Mouse (Mus musculus) skeletal muscle tissue, adult 2 months (tissue): ENCODE measurements around the gene Tmeff1.
"Not testable (repeated sequence)": the region's sequence is repeated elsewhere in the genome, so short reads cannot be mapped to it uniquely, and the experiment has no call there.

Experiments
- DNase-seq: peaks from one replicate; pipeline ENCODE4 v3.0.0-alpha.2; 2012; ENCODE audit warnings: low read depth, low spot score

Tmeff1 gene

DNA sequence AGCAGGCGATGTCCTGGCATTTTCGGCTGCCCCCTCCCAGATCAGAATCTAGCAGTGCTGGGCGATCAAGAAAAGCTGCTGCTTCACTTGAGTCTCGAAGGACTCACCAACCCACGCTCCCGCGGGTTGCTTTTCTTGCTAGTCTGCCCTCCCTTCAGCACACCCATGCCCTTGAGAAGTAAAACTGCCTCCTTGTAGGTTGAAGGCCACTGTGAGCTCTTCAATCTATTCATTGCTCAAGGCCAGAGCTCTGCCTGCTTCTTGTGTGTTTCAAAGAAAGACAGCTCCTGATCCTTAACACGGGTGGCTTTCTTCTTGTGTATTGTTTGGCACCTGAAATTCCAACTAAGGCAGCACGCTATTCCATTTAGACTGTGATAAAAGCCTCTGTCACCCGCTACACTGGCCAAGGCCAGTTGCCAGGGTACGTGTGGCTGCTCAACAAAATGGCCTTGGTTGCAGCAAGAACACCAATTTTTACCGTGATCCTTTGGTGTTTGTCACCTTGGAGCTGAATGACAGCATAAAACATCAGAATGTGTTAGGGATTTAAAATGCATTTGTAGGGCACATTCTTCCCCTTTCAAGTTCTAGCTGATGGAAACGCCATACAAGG is 91.7 kb downstream of the Tmeff1 start:
- DNase-seq: no peak

- no peak for DNase-seq
Measured at GRCm38 (mm10) chr4:48677276-48677675, 92.3 kb downstream of the Tmeff1 start.

- no peak for DNase-seq
Measured at GRCm38 (mm10) chr4:48677812-48678211, 92.8 kb downstream of the Tmeff1 start.

DNA sequence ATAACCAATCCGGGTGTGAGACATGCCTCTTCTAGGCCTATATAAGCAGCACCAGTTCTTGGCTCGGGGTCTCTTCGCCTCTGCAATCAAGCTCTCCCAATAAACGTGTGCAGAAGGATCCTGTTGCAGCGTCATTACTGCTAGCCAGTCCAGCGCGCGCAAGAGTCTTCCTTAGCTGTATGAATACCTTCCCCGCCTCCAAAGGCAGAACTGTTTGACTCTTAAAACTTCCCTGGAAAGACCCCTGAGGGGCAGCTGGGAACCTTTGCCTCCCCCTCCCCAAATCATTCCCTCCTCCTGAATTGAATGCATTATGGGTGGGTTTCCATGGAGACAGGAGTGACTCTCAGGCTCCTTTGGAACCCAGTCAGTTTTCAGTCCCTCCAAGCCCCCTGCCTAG is 93.8 kb downstream of the Tmeff1 start:
- no peak for DNase-seq

- not testable (repeated sequence) for DNase-seq
Measured at GRCm38 (mm10) chr4:48679728-48680127, 94.8 kb downstream of the Tmeff1 start.

- no peak for DNase-seq
Measured at GRCm38 (mm10) chr4:48680214-48680613, 95.2 kb downstream of the Tmeff1 start.

DNA sequence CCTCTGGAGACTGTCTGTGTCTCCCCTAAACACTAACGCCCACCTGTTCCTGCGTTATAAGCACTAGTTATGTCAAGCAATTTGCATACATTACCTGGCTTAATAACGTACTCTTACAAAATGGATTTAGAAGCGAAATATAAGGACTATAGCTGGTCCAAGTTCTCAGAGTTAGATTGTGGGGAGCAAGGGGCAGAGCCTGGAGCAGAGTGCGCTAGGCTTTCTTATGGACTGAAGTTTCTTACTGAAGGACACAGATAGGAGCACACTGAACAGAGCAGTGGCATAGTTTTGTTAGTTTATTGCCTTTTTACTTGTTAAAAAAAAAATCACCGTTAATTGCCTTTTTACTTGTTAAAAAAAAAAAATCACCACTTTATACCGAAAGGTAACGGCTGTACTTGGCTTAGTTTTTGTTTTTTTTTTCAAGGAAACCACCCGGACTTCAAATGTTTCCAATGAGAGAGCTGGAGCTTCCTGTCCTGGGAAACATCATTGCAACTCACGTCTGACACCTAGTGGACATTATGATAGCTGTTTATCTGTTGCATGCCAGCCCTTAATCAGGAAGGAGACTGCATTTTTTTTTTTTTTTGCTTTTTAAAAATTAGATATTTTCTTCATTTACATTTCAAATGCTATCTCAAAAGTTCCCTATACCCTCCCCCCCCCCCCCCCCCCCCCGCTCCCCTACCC is 95.8 kb downstream of the Tmeff1 start:
- DNase-seq: peak; percentile 55

GRCm38 (mm10) chr4:48683126-48683525 is 98.2 kb downstream of the Tmeff1 start:
- DNase-seq: no peak

GRCm38 (mm10) chr4:48683633-48684209 is 98.7 kb downstream of the Tmeff1 start:
- not testable (repeated sequence) for DNase-seq

DNA sequence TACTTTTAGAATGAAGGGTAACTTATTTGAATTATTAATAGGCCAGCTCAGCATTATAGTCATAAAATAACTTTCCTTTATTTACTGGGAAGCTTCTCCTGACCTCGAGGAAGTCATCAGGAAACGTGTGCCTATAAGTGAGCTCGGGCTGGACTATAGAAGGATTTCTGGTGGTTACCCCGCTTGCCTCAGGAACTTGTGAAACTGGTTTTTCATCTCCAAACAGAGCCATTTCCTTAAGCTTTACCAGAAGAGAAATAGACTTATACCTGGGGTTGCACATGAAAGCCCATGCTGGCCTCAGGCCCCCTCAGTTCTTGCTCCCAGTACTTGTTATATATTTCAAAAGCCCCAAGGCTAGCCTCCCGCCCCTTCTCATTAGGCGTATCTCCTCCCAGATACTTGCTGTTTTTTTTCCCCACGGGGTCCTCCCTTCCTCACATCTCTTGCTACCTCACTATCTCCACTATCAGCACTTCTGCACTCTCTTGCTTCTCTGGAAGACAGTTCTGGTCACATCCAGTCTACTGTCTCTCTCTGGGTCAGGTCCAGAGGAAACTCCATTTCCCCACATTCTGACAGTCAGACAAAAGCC is 99.7 kb downstream of the Tmeff1 start:
- no peak for DNase-seq

DNA sequence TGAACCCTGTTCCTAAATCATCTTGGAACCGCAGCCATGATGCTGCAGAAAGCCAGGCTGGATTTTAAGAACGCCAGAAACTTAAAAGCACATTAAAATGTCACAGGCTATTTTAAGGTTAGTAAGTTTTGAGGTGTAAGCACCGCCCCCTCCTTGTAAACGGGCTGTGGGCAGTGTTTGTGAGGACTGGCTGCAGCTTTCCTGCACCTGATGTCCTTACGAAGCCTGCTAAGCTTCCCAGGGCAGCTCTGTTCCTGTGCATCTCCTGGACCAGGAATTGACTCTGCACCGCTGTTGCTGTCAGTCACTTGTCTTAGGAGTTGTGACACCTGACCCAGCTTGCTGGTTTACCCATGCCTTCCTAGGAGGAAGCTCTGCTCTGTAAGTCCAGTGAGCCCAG is 103.2 kb downstream of the Tmeff1 start:
- peak; percentile 88 for DNase-seq

GRCm38 (mm10) chr4:48690640-48691039 is 105.7 kb downstream of the Tmeff1 start:
- peak; percentile 38 for DNase-seq

DNA sequence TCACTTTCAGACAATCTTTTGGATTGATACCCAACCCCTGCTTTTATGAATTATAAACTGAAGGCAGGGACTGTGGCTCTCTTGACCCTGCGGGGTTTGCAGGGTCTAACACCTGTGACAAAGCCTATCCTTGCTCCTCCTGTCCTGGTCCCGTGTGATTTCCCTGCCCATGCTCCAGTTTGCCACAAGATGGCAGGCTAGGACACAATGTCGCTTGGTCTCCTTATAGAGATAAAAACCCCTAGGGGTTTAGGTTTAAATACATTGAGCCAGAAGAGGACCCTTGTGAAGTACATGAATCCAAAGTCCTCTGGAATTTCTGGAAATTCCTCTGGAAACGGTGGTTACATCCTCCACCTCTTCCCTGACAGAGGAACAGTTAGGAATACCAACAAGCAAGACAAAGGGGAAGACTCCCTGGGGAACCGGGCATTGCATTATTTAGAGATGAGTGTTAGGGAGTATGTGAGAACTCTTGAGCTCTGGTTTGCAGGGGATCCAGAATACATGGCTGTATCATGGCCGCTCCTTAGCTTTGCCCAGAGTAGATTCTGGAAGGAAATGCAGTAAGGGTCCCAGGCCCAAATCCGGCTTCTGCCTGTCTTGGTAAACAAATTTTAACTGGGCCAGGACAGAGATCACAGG is 106.9 kb downstream of the Tmeff1 start:
- DNase-seq: peak; percentile 19

- no peak for DNase-seq
Measured at GRCm38 (mm10) chr4:48692736-48693292, 107.8 kb downstream of the Tmeff1 start.

- DNase-seq: no peak
Measured at GRCm38 (mm10) chr4:48696706-48697105, 111.7 kb downstream of the Tmeff1 start.

DNA sequence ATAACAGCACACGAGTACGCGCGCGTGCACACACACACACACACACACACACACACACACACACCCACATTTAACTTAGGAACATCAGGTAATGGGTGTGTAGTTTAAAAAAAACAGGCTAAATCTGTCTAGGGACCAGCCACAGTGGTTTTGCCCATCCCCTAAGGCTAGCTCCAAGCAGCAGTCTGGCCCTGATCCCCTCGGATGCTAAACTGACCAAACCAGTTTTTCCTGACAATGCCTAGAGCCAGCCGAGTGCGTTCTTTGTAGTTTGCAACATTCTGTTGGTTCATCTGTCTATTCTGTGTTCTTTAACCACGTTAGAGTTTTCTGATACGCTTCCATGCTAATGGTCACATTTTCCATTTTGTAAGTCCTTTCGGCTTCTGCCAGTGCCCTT is 112.3 kb downstream of the Tmeff1 start:
- no peak for DNase-seq
